Mouse (Mus musculus): ENCODE measurements around the gene Irf6. TPM values are rescaled to one million over a fixed set of nuclear protein-coding genes. Genes with fewer than 3 reads are reported as not detected.

The Irf6 gene
- polyA plus RNA-seq, 1 experiment from 2014 or later, result 15.4 TPM

DNA sequence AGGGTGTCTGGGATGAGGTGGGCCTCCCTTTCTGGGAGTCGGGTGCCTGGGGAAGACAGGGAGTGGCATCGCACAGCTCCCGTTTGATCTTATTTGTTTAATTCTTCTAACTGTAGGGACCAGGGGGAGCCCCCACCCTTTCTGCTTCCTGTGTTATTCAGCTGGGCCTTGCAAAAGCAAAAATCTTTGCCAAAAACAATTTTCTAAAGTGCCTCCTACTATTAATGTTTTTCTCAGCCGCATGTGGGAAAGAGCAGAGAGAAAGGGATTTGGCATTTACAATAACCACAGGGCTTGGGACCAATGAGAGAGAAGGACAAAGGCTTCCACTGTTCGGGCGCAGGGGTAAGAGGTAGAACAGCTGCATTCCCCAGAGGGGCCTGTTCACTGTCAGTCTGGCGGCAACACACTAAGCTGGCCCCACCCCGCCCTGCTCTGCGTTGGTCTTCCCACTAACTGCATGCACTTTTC, 36.3 kb downstream of the Irf6 start:
- ATAC-seq (ENCODE audit: borderline replicate concordance, extremely low read depth, low FRiP score, low TSS enrichment), result peak; percentile 90
- Histone ChIP-seq H3K9me3 (no peaks in the 10 kb centered on the region), H3K9ac (no peak overlapping the region), H3K4me3 (no peak overlapping the region), H3K4me2 (0 out of 2 replicates have a peak overlapping the region, but pooled peaks have one; percentile 4), H3K27me3 (no peaks in the 10 kb centered on the region), H3K4me1 (peaks cover 26% of the 10 kb centered on the region), H3K36me3 (no peaks in the 10 kb centered on the region), H3K27ac (peak overlapping the region; percentile 87)
- WGBS, result 11% methylated on average over 9 of the region's 9 CpGs

DNA sequence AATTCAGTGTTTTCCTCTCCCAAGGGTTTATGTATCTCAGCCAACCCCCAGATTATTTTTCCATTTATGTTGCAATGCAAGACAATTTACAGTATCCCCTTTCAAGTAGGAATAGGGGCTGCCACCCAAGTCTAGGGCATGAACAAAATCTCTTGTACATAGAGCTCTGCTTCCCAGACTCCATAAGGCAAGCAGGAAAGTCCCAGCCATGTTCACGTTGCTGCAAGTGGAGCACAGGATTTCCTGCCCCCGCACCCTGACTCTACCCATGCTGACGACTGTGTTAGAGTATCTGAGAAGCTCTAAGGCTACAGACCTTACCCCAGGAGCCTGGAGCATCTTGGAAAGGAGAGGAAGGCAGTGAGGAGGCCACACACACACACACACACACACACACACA, 36.9 kb downstream of the Irf6 start:
- ATAC-seq (ENCODE audit: borderline replicate concordance, extremely low read depth, low FRiP score, low TSS enrichment), result peak; percentile 12; the same call in 1 of the 2 replicates
- peak overlapping the region; percentile 87 for H3K27ac ChIP-seq
- 0 out of 2 replicates have a peak overlapping the region, but pooled peaks have one; percentile 4 for H3K4me2 ChIP-seq
- no peak overlapping the region for H3K4me3 ChIP-seq
- H3K9ac ChIP-seq, result no peak overlapping the region
- H3K36me3 ChIP-seq, result no peaks in the 10 kb centered on the region
- WGBS, result 38% methylated on average over 3 of the region's 3 CpGs
- H3K9me3 ChIP-seq, result no peaks in the 10 kb centered on the region
- no peaks in the 10 kb centered on the region for H3K27me3 ChIP-seq
- peaks cover 26% of the 10 kb centered on the region for H3K4me1 ChIP-seq

DNA sequence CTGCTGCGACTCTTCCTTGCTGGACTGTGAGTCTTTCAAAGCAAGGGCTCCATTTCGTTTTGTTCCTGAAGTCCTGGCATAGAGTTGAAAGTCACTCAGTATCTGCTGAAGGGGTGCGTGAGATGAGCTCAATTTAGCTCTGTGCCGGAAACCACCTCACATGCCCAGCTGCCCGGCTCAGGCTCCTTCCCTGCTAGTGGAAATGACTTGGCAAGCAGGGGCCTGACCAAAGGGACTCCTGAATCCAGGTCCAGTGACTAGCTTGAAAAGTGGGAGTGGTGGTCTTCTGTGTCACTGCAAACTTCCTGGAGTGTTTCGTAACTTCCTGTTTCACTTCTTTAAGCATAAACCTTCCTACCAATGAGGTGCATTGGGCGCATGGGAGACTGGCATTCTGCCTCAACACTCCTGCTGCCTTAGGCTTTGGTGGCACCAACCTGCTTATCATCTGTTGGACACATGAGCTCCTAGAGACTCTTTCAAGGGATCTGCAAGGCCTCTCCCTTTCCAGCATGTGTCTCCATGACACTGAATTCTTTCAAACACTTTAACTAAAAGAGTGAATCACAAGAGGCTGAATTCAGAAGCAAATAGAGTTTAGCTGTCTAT, 38.9 kb downstream of the Irf6 start:
- 73% methylated on average over 7 of the region's 7 CpGs for WGBS

DNA sequence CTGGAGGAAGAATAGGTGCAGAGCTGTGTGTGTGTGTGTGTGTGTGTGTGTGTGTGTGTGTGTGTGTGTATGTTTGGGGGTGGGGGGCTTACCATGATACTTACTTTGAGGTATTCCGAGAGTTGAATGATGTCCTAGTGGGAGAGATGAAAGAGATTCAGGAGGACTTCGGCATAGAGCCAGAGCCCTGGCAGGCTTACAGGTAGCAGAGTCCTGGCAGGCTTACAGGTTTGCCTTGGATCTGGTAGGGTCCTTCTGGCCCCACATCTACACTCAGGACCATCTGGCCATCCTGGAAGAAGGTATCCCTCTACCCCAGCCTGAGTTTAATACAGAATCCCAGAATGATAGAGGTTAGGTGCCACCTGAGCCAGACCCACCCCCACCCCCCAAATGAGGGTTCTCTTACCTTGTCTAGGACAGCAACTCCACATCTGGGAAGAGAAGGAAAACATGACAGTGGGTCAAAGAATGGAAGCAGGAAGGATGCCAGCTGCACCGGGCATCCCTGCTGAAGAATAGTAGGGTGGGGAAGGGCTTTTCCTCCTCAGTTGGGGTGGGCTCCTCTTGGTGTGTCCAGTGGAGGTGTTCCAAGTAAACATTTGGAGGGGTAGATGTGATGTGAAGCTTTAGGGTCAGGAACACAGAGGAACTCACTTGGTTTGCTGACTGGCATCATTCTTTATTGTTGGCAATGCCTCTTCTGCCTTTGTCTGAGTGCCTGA, 41.7 kb downstream of the Irf6 start:
- no peaks in the 10 kb centered on the region for H3K27me3 ChIP-seq
- H3K27ac ChIP-seq, result no peak overlapping the region
- H3K4me3 ChIP-seq, result no peak overlapping the region
- no peaks in the 10 kb centered on the region for H3K36me3 ChIP-seq
- no peak for ATAC-seq (ENCODE audit: borderline replicate concordance, extremely low read depth, low FRiP score, low TSS enrichment)
- H3K9ac ChIP-seq, result no peak overlapping the region
- H3K4me1 ChIP-seq, result peaks cover 10% of the 10 kb centered on the region
- WGBS, result 55% methylated on average over 3 of the region's 3 CpGs
- H3K9me3 ChIP-seq, result no peaks in the 10 kb centered on the region
- no peak overlapping the region for H3K4me2 ChIP-seq

More for the DNA sequence above, 38.9 kb downstream of the Irf6 start:
- H3K9me3 ChIP-seq, result no peaks in the 10 kb centered on the region
- no peak overlapping the region for H3K4me3 ChIP-seq
- H3K27me3 ChIP-seq, result no peaks in the 10 kb centered on the region
- H3K9ac ChIP-seq, result no peak overlapping the region
- no peak for ATAC-seq (ENCODE audit: borderline replicate concordance, extremely low read depth, low FRiP score, low TSS enrichment)
- H3K27ac ChIP-seq, result no peak overlapping the region
- peaks cover 26% of the 10 kb centered on the region for H3K4me1 ChIP-seq
- no peaks in the 10 kb centered on the region for H3K36me3 ChIP-seq
- H3K4me2 ChIP-seq, result no peak overlapping the region

DNA sequence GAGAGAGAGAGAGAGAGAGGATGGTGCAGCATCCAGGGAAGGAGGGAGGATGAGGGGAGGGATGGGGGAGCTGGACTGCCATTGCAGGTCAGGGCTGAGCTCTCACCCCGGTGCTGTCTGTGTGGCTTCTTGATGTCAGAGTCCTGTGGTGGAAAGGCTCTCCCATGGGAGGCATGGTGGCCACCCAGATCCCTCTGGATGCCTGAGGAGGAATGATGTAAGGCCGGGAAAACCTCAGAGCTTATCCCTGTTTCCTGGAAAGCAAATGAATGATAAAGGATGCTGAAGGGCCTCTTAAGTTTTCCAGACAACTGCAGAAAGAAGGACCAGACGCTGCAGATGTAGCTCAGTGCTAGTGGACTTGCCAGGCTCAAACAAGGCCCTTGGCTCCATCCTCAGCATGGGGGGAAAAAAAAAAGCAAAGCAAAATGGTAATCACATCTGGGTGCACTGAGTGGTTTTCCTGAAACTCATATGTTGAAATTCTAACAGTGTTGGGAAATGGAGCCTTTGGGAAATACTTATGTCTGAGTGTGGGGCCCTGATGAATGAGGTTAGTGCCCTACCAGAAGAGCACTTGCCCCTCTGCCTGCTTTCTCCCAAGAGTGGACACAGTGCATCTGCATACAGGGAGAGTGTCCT, 42.4 kb downstream of the Irf6 start:
- Histone ChIP-seq H3K4me3 (no peak overlapping the region), H3K27me3 (no peaks in the 10 kb centered on the region), H3K4me2 (no peak overlapping the region), H3K9me3 (no peaks in the 10 kb centered on the region), H3K9ac (no peak overlapping the region), H3K27ac (no peak overlapping the region), H3K36me3 (no peaks in the 10 kb centered on the region), H3K4me1 (peaks cover 3% of the 10 kb centered on the region)
- ATAC-seq (ENCODE audit: borderline replicate concordance, extremely low read depth, low FRiP score, low TSS enrichment), result no peak
- 58% methylated on average over 3 of the region's 3 CpGs for WGBS

DNA sequence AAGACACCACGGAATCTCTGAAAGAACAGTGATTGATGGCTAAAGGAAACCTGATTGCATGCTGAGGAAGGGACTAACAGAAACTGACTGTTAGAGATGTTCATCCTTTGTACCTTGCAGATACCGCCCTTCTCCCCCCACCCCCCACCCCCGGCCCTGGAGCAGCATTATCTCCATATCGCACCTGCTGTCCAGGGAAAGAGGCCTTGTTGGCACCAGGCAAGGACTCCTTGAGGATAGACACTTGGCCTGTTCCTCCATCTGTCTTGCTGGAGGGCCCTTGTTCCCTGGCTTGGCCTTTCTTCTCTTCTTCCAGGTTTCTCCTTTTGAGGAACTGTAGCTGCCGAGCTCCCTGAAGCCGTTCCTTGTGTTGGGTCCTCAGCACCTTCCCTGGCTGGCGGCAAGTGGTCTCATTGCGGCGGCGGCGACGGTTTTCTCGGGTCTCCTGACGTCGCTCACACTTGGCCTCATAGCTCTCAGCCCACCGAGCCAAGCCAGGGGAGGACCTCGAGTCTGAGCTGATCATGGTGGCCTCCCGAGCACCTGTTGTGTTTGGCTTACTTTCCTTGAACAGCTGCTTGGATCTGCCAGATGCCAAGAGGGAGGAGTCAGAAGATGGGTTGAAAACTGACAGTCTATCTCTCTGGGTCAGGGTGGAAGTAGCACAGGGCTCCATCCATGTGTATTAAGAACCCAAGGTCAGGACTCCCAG, 44.7 kb downstream of the Irf6 start:
- H3K4me3 ChIP-seq, result no peak overlapping the region
- 76% methylated on average over 18 of the region's 18 CpGs for WGBS
- no peaks in the 10 kb centered on the region for H3K36me3 ChIP-seq
- no peaks in the 10 kb centered on the region for H3K27me3 ChIP-seq
- H3K4me2 ChIP-seq, result no peak overlapping the region
- ATAC-seq (ENCODE audit: borderline replicate concordance, extremely low read depth, low FRiP score, low TSS enrichment), result no peak
- no peak overlapping the region for H3K27ac ChIP-seq
- H3K9ac ChIP-seq, result no peak overlapping the region
- H3K9me3 ChIP-seq, result no peaks in the 10 kb centered on the region
- no peaks in the 10 kb centered on the region for H3K4me1 ChIP-seq

DNA sequence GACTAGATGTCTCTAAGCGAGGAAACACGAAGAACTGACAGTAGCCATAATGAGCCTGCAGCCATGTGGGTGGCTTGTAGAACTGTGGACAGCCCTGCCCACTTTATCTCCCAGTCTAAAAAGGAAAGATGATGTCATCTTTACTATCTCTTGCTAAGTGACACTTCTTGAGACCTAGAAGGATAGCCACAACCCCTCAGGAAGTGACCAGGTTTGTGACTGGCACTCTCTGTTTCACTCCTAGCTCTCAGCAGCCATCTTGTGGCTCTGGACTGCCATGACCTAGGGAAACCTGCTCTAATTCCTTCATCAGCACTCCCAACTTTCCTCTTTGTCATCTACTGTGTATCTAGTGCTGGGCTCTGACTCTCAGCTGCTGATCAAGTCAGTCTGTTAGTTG, 45.4 kb downstream of the Irf6 start:
- Histone ChIP-seq H3K36me3 (no peaks in the 10 kb centered on the region), H3K4me3 (no peak overlapping the region), H3K9me3 (no peaks in the 10 kb centered on the region), H3K4me2 (no peak overlapping the region), H3K9ac (no peak overlapping the region), H3K27me3 (no peaks in the 10 kb centered on the region), H3K27ac (no peak overlapping the region), H3K4me1 (no peaks in the 10 kb centered on the region)
- ATAC-seq (ENCODE audit: borderline replicate concordance, extremely low read depth, low FRiP score, low TSS enrichment), result no peak
- WGBS, result 80% methylated on average over 2 of the region's 2 CpGs

DNA sequence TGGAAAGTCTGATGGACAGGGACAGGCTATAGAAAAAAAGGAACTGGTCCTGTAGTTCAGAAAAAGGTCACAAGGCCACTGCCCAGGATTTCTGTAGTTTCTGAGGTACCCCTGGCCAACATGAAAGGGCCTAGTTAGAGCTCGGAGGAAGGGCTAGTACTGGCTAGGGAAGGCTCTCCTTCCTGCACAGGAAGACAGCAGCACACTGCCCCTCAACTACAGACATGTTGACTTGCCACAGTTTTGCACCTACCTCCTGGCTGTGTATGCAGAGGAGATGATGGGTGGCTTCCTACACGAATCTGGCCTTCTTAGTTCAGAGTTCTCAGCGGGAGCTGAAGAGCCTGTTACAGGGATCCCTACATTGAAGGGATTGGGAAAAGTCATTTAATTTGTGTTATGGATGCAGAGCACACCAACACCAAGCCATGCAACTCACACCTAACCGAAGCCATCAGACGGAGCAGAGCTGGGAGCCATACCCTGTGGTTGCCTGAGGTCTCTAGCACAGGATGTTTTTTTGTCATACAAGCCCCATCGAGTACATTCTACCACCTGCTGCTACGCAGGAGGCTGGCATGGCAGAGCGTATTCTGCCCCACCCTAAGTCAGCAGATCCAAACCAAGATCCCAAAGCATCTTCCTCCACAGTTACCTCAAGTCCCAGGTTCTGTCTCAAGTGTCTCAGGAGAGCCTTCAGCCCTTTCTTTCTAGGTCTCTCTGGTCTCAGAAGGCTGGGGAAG, 47.9 kb downstream of the Irf6 start:
- 78% methylated on average over 8 of the region's 8 CpGs for WGBS
- Histone ChIP-seq H3K4me3 (no peak overlapping the region), H3K9ac (no peak overlapping the region), H3K27ac (no peak overlapping the region), H3K9me3 (no peaks in the 10 kb centered on the region), H3K36me3 (no peaks in the 10 kb centered on the region), H3K4me2 (no peak overlapping the region), H3K4me1 (no peaks in the 10 kb centered on the region), H3K27me3 (no peaks in the 10 kb centered on the region)
- no peak for ATAC-seq (ENCODE audit: borderline replicate concordance, extremely low read depth, low FRiP score, low TSS enrichment)

DNA sequence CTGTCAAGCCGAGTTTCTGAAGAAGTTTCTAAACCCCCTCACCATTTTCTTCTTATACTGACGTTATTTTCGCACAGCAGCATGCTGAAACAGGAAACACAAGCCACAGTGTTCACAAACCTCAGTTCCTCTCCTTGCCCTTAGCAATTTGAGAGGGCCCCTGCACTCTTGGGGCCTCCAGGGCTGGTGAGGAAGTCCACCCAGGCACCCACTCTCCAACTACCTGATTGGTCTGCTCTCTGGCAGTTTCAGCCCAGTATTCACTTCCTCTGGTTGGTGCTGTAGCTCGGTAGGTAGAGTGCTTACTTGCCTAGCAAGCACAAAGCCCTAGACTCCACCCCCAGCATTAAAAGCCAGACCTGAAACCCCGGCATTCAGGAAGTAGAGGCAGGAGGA, 48.5 kb downstream of the Irf6 start, which contains the start of gene Traf3ip3:
Traf3ip3 (minus strand) TSS at position 321 of the 396 bp plus-strand sequence.
- Histone ChIP-seq H3K27ac (no peak within 1 kb of the TSS), H3K27me3 (no peaks in the 10 kb centered on the region), H3K36me3 (no peaks in the 10 kb centered on the region), H3K9me3 (no peaks in the 10 kb centered on the region), H3K4me1 (no peaks in the 10 kb centered on the region), H3K4me3 (no peak within 1 kb of the TSS), H3K4me2 (no peak within 1 kb of the TSS), H3K9ac (no peak within 1 kb of the TSS)
- 53% methylated on average over 5 of the region's 5 CpGs for WGBS
- ATAC-seq (ENCODE audit: borderline replicate concordance, extremely low read depth, low FRiP score, low TSS enrichment), result no peak

DNA sequence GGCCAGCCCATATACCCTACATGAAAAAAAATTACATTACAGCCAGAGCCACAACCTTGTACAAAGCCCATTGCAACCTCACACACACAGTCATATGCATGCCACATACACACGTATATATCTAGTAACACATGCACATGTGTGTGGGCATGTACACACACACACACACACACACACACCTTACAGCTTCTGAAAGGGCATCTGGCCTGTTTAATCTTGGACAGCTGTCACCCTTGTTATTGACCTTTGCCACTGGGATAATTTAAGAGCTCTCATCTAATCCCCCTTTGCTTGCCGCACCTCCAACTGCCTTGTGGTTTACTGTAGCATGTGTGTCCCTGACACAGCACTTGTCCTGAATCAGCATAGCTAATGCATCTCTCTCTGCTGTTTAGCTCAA, 50.9 kb downstream of the Irf6 start:
- 66% methylated on average over 2 of the region's 2 CpGs for WGBS
- no peaks in the 10 kb centered on the region for H3K27me3 ChIP-seq
- H3K27ac ChIP-seq, result no peak overlapping the region
- H3K9ac ChIP-seq, result no peak overlapping the region
- H3K9me3 ChIP-seq, result no peaks in the 10 kb centered on the region
- H3K4me3 ChIP-seq, result no peak overlapping the region
- no peaks in the 10 kb centered on the region for H3K4me1 ChIP-seq
- no peaks in the 10 kb centered on the region for H3K36me3 ChIP-seq
- no peak overlapping the region for H3K4me2 ChIP-seq
- no peak for ATAC-seq (ENCODE audit: borderline replicate concordance, extremely low read depth, low FRiP score, low TSS enrichment)

DNA sequence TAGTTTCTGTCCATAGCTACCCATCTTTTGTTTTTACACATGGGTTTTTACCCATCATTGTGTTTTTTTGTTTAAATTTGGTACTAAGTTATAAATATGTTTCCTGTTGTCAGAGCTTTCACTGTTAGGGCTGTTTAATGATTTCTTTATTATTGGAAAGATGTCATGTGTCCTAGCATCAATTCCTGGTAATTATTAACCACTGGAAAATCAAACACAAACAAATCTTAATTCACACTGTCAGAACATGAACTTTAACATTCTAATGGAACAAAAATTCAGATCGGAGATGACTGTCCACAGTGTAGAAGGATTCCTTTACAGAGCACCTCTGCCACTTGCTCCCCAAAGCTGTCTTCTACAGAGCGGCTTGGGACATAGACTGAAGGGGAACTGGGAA, 52.5 kb downstream of the Irf6 start:
- H3K4me2 ChIP-seq, result no peak overlapping the region
- no peak overlapping the region for H3K9ac ChIP-seq
- no peak for ATAC-seq (ENCODE audit: borderline replicate concordance, extremely low read depth, low FRiP score, low TSS enrichment)
- no peaks in the 10 kb centered on the region for H3K9me3 ChIP-seq
- no peaks in the 10 kb centered on the region for H3K36me3 ChIP-seq
- no peaks in the 10 kb centered on the region for H3K4me1 ChIP-seq
- no peak overlapping the region for H3K27ac ChIP-seq
- no peak overlapping the region for H3K4me3 ChIP-seq
- no peaks in the 10 kb centered on the region for H3K27me3 ChIP-seq
- 89% methylated on average over 2 of the region's 2 CpGs for WGBS
